Mouse (Mus musculus) adrenal gland, postnatal 36 days (tissue): Measurements from ENCODE around the gene Zcchc7. TPM values are rescaled to one million over a fixed set of nuclear protein-coding genes. Genes with fewer than 3 reads are reported as not detected.
"Not testable (repeated sequence)": the region's sequence is repeated elsewhere in the genome, so short reads cannot be mapped to it uniquely, and the experiment has no call there.

Source experiments
- DNase-seq, 2 experiments: peaks; one replicate each; pipeline ENCODE4 v3.0.0; 2021; ENCODE audit warnings: mixed read lengths in 1 of 2
- total RNA-seq, 2 experiments: library from RNA; stranded (reverse); gene quantifications; 2 replicates each; pipeline ENCODE4 v1.2.3; 2021

The Zcchc7 gene
- total RNA-seq, 2 experiments from 2014 or later: 41.8 to 51.2 TPM

DNA sequence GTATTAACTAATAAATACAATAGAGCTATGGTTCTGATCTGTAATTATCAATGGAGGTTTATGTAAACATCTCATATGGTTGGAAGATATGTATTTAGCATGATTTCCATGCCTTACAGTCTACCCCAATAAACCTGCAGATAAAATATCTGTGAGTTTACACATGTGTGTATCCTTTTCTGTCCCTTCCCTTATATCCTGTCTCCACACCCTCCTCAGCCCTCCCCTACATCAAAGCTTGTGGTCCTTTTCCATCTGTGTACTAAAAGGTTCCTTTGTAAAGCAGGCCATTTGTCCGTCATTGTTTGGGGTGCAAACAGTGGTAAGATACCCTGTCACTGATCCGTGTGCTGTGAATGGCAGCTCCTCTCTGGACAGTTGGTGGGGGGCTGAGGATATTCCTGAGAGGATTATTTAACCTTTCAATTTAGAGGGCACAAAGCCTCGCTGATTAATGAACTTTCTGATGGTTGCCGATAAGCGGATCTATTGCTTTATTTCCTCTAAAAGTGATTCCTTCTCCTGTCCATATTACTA is 161.7 kb downstream of the Zcchc7 start:
- no peak for DNase-seq

DNA sequence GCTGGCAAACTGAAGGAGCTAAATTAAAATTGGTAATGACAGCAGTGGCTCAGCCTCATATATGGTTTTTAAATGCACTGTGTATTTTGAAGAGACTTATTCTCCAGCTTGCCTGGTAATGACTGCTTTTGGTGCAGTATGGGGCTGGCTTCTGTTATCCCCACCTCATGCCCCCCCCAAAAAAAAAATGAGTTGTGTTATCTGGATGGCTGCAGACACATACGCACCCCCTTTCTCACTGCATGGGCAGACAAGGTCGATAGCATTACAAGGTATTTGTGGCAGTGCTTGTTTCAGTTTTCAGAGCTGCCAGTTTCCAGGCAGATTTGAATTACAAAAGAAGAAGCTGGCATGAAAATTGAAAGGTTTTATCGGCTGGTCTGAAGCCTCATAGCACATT is 162.2 kb downstream of the Zcchc7 start:
- no peak for DNase-seq

DNA sequence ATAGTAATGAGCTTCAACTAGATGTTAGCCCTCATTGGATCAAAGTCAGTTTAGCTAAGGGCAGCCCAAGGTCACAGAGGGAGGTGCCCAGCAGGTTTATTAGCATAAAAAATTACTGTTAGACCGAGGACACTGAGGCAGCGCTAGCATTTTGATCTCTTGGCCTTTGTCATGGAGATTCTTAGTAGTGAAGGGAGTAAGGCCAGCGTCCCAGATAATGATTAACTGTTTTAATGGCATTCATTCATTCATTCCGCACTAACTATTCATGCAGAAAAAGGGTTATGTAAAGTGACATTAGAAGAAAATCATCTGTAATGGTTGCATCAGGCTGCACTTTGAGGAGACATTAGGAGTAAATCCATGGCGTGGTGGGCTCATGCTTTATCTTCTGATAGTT is 165.2 kb downstream of the Zcchc7 start:
- no peak for DNase-seq

DNA sequence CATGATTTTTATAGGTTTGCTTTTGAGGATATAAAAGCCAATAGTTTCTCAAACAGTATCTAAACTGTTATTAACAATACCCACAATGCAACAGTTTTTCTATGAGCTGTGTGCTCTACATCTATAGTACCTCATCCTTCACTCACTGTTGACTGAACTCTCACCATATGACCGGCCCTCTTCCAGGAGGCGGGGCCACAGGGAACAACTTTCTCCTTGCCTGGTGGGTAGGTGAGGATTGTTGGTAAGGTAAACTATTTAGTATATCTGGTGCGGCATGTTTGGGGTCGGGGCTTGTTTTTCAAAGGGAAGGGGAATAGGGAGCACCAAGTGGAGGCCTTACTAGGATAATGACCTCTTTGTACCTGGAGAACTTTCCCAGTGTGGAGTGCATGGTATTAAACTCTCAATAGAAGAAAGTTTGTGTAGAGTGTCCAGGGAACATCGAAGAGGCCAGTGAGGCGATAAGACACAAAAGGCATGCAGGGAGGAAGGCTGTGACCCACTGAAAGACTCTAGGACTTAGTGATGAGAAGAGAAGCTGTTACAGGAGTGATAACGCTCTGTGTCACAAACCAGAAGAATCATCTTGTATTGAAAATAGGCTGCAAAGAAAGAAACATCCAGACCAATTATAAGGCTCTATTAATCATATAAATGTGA is 166.9 kb downstream of the Zcchc7 start:
- DNase-seq: no peak

DNA sequence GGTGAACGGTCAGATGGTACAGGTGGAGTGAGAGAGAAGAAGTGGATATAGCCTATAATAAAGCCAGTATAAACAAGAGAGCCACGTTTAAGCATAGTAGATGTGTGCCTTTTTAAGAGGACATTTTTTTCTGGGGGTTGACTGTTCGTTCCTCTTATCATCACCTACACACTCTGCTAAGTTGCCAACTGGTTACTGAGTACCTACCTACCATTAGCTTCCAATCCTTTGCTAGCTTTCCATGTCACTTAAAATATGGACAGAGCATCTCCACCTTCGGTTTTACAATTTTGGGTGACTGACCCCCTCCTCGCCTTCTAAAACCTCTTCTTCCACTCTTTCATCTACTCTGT is 167.4 kb downstream of the Zcchc7 start:
- DNase-seq: no peak

DNA sequence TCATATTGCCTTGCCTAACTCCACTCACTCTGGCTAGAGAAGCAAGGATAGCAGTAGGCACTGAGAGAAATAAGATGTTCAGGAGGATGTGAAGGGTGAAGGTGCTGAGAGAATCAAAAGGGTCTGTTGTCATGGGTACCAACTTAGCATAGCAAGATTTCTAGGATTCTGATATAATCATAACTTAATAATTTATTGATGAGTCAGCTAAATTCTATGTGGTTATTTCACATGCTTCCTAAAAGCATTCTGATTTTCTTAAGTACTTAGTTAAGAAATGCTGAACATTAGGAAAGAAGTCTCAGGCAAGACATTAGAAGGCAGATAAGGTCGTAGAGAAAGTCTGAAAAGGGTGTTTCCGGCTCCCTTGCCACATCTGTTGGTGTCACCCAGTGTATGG is 172.3 kb downstream of the Zcchc7 start:
- no peak for DNase-seq

DNA sequence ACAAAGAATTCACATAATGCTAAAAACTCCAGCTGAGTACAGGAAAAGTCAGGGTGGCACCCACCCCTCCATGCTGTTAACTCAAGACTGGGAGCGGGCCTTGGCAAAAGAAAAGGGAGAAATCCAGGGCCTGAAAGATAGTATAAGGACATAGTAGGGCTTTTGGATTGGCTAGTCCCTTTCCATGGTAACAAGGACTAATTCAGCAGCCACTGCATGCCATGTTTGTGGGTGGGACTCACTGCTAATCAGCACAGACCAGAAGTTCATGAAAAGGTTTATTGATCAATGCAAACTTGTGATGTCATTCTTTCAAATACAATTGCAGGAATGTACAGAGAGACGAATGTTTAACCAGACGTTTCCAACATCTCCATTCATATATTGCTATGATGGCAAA is 173.1 kb downstream of the Zcchc7 start:
- DNase-seq: no peak

DNA sequence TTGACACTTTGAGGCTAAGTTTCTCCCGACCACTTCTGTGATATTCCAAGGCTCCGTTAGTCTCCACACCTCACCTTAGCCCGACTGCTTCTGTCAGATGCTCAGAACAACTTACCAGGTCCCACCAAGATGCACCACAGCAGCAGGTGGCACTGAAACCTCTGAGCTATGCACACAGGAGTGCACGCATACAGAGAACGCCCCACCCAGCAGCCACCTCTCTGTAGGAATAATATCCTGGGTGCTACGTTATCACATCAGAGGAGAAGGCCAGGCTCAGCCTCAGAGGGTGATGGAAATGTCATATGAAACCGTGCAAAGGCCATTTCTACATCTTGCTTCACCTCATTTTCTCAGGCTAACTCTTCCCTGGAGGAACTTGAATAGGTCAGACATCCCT is 174.7 kb downstream of the Zcchc7 start:
- no peak for DNase-seq

DNA sequence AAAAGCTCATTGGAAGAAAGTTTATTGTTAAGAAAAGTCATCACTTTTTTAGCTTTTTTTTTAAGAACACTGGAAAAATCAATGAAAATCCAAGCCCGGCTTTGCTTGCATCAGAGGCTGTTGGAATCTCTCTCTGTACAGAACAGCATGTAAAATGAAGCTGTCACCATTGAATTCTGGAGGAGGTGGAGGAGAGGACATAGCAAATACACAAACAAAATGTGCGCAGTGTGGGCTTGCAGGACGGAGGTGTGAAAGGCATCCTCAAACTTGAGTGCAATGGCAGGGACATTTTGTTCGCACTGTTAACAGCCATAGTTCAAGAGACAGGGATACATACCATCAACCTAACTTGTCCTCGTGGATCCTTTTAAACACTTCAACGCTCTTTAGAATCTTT is 176.1 kb downstream of the Zcchc7 start:
- no peak for DNase-seq

DNA sequence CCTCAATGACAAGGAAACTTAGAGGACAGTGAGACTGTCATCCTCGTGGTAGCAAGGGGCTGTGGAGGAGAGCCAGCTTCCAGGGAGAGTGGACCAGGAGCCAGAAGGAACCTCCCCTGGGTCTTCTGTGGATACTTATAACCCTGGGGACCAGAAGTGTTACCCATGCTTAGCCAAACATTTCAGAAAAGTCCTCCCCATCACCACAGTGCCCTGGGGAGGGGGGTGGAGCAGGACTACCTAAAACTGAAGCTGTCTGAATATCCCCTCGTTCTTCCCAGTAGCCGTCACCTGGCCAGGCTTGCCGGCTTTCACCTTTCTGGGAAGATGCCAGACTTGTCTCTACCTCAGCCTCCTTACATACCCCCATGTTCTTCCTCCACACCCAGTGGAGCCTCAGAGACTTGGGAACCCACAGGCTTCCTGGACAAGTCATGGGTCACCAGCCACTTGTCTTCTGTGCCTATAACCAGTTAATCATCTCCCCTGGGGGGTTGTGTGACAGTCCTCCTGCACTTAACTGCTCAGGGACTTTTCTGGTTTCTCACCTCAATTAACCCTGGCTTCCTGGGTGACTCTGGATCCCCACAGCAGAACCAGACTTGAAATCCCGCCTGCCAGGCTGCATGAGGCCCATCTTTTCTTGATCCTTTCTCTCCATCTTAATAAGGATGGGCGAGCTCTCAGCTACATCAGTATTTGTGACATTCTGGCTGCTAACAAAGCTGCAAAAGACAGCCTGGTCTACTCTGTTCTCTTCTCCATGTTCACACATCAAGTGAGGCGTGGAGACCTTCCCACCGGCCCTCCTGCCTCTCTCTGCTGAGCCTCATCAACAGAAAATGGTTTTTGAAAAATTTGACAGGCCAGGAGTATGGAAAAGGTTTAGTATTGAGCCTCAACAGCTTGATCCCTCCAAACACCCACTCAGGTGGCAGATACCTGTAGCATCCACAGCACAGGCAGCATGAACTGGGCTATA is 183.0 kb downstream of the Zcchc7 start:
- DNase-seq: no peak

DNA sequence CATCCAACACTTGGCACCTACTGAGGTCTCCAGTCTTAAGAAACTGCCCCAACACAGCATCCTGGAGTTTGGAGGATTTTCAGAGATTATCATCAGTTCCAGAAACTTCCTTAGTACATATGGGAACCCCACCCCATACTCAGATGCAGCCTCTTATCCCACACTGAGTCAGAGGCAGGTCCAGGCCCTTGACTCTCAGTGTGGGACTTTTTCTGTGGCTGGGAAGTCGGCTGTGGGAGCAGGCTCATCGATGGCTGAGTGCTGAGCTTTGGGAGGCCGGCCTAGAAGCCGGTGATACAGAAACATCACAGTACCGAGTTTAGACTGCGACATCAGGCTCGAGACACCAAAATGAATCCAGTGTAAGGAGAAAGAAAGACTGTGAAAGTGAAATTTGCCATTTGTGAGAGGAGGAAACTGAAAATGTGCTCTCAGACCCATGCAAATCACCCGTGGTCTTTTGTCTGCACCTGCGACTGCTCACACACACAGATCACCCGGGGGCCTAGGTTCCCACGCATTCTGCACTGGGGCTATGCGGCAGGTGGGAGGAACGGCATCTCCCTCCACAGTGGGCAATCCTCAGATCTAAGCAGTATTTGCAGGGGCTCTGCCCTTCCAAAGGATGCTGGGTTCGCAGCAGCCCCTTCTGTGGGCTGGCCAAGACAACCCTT is 184.0 kb downstream of the Zcchc7 start:
- no peak for DNase-seq

DNA sequence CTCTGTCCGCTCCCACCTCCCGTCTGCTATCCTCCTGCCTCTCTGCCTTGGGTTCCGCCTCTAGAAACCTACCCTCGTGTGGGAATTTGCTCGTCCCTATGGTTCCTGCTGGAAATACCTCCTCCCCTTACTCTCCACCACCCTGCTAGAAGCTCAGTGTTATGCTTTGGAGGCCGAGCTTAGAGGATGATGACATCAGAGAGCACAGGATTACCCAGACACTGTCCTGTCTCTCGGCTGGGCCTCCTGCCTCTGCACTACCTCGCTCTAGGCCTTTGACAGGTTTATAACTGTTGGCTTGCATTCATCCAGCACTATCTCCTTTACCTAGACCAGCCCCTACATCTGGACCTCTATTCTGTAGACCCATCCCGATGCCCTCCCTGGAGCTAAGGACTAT is 184.6 kb downstream of the Zcchc7 start:
- DNase-seq: no peak

DNA sequence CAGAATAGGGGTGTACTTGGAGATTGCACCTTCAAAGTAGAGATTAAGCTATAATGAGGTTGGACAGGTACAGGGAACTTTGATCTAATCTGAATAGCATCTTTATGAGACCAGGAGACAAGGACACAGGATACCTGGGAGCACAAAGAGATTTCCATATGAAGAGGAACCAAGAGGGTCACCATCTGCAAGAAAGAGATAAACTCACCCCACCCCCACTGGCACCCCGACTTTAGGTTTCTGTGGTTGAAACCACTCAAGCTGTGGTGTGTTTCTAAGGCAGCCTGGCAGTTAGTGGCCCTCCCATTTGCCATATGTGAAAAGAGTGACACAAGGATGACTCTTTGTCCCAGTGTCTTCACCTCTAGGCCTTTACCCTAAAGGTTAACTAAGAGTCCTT is 186.6 kb downstream of the Zcchc7 start:
- DNase-seq: no peak

DNA sequence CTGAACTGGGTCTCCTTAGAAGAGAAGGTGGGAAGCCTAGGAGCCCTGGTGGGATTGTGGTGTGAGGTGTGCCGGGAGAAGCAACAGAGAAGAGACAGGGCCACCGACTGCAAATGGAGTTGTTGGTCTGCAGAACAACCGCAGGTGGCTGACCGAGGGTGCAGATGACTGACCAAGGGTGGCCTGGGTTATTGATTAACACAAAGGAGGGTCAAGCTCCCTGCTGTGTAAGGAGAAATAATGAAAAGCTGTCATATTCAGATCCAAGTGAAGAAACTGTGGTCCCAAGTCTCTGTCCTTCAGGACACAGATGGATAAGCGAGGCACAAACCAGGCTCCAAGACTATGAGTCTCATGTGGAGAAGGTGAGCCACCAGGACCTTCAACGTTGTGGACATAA is 187.8 kb downstream of the Zcchc7 start:
- no peak for DNase-seq

DNA sequence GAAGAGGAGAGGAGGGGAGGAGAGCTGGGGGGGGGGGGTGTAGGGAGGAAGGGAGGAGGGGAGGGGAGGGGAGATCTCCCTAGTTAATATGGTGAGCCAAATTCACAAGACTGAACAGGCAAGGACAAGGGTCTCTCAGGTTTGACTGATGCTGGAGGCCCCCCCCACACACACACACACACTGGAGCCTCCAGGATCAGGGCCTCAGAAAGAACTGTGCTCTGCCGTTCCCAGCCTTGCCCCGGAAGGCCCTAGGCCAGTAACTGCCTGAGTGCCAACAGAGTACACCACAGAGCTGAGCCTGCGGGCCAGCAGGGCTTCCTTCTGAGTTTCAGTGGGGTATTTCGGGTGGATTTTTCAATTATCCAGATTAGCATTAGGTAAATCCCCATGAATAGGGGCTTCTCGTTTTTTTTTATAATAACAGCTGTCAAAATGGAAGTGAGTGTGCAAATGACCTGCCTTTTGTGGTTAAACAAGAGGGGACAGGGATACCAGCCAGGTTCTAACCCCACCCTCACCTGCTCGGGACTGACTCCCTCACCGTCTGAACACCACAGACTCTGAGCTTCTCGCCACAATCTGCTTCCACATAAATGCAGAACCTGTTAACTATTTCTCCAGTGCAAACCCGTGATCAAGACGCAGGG is 188.9 kb downstream of the Zcchc7 start:
- DNase-seq: no peak

DNA sequence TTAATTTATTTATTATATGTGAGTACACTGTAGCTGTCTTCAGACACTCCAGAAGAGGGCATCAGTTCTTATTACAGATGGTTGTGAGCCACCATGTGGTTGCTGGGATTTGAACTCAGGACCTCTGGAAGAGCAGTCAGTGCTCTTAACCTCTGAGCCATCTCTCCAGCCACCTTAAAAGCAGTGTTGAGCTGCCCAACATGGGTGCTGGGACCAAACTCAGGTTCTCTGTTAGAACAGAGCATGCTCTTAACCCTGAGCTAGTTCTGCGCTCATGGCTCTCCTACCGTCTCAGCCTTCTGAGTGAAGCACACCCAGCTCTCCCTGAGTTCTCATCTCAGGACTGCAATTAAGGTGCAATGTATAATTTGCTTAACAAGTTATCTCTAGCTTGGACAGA is 190.4 kb downstream of the Zcchc7 start:
- DNase-seq: not testable (repeated sequence)

DNA sequence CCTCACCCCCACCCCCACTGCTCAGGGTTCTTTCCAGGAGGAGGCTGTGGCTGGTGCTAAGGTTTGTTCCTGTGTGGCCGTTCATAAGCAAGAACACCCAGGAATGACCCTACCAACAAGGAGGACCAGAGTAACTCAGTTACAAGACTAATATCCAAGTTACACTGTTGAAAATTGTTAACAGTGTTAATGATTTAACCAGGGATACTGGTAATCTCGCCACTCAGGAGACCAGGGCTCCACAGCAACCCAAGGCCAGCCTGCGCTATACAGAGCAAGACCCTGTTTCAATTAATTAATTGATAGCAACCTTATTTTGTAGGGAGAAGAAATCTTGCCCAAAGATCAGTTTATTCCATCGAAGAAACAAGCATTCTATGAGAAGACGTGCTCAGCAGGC is 191.8 kb downstream of the Zcchc7 start:
- no peak for DNase-seq

DNA sequence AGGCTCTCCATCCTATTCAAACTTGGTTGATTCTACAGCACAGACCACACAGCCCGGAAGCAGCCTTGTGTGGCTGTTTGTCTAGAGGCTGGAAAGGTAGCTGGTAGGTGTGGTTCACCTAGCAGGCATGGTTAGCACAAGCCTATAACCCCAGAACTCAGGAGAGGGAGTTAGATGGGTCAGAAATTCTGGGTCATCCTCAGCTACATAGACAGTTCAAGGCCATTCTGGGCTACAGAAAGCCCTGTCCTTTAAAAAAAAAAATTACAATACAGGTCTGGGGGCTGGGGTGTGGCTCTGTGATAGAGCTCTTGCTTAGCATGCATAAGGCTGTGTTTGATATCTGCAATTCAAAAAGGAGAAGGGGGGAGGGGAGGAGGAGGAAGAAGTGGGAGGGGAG is 192.6 kb downstream of the Zcchc7 start:
- DNase-seq: no peak

DNA sequence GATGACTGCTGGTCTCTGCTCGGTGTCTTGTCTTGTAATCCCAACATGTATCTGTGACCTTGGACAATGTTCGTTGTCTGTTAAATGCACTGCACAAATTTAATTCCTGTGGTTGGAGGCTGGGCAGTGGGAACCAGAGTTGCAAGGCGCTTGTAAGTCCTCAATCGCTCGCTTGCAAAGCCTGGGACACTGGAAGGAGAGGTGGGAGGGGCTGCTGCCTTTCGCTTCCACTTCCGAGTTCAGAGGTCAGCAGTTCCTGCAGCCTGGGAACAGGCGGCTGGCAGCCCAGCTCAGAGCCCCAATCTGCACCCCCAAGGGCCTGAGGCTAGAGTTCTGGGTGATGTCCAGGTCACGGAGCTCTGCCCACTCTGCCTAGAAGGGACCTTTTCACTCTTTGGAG is 197.4 kb downstream of the Zcchc7 start:
- no peak for DNase-seq

DNA sequence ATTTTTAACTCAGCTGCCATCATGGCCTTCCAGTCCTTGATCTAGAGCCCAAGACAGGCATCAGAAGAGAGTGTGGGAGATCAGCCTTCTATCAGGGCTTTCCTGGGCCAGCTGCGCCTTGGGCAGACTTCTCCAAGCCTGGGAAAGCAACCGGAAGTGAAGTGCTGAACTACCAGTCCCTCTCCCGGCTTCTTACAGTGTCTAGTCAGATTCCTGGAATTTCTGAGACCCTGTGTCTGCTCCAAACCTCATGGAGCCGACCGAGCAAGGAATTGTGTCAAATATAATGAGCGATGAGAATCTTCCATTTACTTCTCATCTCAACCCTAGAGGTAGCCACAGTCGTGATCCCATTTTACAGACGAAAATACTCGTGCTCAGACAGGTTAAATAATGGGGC is 203.1 kb downstream of the Zcchc7 start:
- no peak for DNase-seq

DNA sequence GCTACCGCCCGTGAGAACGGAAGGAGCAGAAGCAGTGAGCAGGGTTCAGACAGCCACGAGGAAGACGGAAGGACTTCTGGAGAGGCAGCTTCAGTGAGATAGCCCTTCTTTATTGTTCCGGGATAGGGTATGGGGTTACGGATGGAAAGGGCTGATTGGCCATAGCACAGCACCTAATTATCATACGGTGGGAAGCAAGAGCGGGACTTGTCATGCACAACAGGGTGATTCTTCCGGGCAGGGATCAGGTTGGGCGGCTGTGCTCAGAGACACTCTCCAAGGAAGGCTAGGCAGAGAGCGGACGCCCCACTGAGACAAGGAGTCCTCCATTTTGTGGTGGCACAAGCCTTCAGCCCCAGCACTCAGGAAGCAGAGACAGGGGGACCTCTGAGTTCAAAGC is 203.5 kb downstream of the Zcchc7 start:
- DNase-seq: no peak

DNA sequence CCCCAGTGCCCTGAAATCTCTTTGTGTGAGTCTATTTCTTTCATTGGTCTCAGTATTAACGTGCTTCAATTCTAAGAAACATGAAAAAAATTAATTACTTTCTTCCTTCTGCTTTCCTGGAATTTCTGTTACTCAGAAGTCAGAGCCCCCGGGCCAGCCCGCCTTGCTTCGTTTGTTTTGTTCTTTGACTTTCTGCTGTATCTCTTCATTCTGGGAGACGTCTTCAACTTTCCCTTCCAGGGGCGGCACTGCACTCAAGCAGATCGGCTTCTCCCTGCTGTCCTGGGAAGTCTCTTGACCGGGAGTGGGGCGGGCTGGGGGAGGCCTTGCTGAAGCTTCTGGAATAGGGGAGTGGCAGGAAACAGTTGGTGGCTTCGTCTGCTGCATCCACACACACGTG is 207.5 kb downstream of the Zcchc7 start:
- DNase-seq: no peak
